Mouse (Mus musculus) right cerebral cortex, postnatal 25 days (tissue): Measurements from ENCODE around the gene Rpl18a.

Experiments used
- DNase-seq: peaks from one replicate; pipeline ENCODE4 v3.0.0; 2022

The Rpl18a gene

GRCm38 (mm10) chr8:70852595-70853231 lies 44.5 kb downstream of the Rpl18a start:
- DNase-seq: no peak

GRCm38 (mm10) chr8:70851837-70852236 lies 45.4 kb downstream of the Rpl18a start:
- DNase-seq: no peak

GRCm38 (mm10) chr8:70850947-70851346 lies 46.3 kb downstream of the Rpl18a start:
- no peak for DNase-seq

GRCm38 (mm10) chr8:70850132-70850845 lies 46.9 kb downstream of the Rpl18a start:
- DNase-seq: no peak

- no peak for DNase-seq
Measured at GRCm38 (mm10) chr8:70849333-70849990, 47.8 kb downstream of the Rpl18a start.

GRCm38 (mm10) chr8:70846371-70847154 lies 50.6 kb downstream of the Rpl18a start:
- no peak for DNase-seq

GRCm38 (mm10) chr8:70845108-70845507 lies 52.1 kb downstream of the Rpl18a start:
- DNase-seq: no peak
